Mouse (Mus musculus) gastrocnemius, adult 2 months (tissue): ENCODE measurements around the gene Guca2b. TPM values are rescaled to one million over a fixed set of nuclear protein-coding genes. Genes with fewer than 3 reads are reported as not detected.
A peak's percentile ranks its signal among the peaks of the same experiment; 100 is the strongest.

Experiments
- DNase-seq: peaks from one replicate; pipeline ENCODE4 v3.0.0; 2022
- H3K27ac ChIP-seq: fragments of 200-600 bp; 2 replicates; pipeline ENCODE4 v1.8.1; 2022; ENCODE audit warnings: mild to moderate bottlenecking
- H3K4me3 ChIP-seq: fragments of 200-600 bp; 2 replicates; pipeline ENCODE4 v1.8.1; 2022; ENCODE audit warnings: mild to moderate bottlenecking, moderate library complexity
- CTCF ChIP-seq: fragments of 200-600 bp; IDR thresholded peaks from 2 replicates; pipeline ENCODE4 v1.8.1; 2022; ENCODE audit warnings: antibody characterized with exemption, mild to moderate bottlenecking, moderate library complexity
- intact Hi-C: fragments of 180-260 bp; cut with DNase I; formaldehyde crosslinking; loops from one replicate; pipeline ENCODE4 v1.15.1; 2025
- long read RNA-seq, 2 experiments: library from polyadenylated mRNA; stranded (forward); transcript quantifications; one replicate each; pipeline ENCODE4 v2.0.0; 2021
- total RNA-seq, 2 experiments: library from RNA; stranded (reverse); gene quantifications; 2 replicates each; pipeline ENCODE4 v1.2.3; 2021

The Guca2b gene
- not detected for total RNA-seq
- long read RNA-seq, experiment 1 = 0 reads
- long read RNA-seq, experiment 2 = 0 reads

DNA sequence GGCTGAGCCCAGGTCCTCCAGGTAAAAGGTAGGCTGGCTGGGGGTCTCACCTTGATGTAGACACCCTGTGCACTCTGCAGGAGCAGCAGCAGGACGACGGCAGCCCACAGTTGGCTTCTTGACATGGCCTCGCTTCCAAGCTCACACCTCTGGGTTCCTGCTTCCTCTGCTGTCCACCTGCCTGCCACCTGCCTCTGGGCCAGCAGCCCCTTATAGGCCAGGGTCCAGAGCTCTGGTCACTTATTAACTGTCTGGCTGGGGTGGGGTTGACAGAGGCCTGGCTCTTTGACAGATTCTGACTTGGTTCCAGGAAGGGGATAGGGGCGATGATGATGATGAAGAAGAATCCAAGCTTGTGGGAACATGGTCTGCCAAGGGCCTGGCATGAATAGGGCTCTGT lies at the start of gene Guca2b:
Gene Guca2b, minus strand, starts transcription at position 224 of the 400 bp plus-strand sequence.
- peak; percentile 10 for DNase-seq
- no peak for TF ChIP-seq CTCF
- intact Hi-C loops = no loop called here
- Histone ChIP-seq H3K27ac (no peak within 1 kb of the TSS), H3K4me3 (no peak within 1 kb of the TSS)

DNA sequence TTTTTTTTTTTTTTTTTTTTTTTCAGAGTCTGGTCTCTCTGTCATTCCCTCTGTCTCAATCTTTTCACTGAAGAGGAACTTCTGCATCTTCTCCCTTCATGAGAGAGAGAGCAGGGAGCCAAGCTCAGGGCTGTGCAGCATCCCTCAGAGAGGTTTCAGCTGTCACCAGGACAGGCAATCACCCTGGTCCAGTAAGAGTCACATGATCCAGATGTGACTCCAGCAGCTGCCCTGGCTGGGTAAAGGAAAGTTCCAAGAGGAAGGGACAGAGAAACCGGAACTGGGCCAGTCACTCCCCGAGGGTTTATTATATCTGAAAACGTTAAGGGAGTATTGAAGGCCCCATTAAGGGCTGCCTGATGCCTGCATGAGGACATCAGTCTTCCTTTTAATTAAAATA lies 49.0 kb upstream of the Guca2b start:
- no peak for DNase-seq
- H3K4me3 ChIP-seq = no peak overlapping the region
- intact Hi-C loops = no loop called here
- TF ChIP-seq CTCF = no peak
- H3K27ac ChIP-seq = no peak overlapping the region

DNA sequence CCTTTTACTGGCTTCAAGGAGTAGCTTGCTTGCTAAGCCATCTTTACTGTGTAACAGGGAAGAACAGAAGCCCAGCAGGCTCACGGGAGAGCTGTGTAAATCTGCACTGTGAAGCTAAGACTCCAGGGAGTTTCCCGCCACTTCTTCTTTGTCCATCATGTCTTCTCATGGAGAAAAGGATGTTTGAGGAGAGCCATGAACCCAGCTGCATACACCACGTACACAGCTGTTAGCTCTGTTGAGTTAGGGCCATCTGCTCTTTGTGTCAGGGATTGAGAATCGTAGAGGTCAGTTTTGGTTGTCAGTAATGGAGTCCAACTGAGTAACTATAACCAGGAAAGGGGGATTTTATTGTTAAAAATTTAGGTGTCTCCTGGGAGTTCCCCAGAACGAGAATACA lies 48.6 kb upstream of the Guca2b start:
- intact Hi-C loops = no loop called here
- no peak for DNase-seq

DNA sequence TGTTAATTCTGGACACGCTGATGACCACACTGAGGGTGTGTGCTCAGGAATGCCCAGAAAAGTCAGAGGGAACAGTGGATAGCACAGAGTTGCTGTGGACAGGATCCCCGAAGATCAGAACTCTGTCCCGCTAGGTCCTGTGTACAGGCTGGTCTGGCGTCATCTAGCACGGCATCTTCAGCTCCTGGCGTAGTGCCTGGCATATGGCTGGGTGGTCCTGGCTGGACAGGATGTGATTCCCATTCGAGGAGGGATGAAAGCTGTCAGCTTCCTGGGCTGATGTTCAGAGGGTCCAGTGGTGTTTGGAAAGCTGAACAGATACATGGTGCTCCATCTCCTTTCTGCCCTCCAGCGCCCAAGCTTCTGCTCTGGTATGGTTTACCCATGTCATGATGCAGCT lies 45.2 kb upstream of the Guca2b start:
- intact Hi-C loops = no loop called here
- no peak overlapping the region for H3K27ac ChIP-seq
- no peak overlapping the region for H3K4me3 ChIP-seq
- no peak for DNase-seq
- TF ChIP-seq CTCF = no peak

More for the DNA sequence above, 48.6 kb upstream of the Guca2b start:
- no peak for TF ChIP-seq CTCF
- Histone ChIP-seq H3K27ac (no peak overlapping the region), H3K4me3 (no peak overlapping the region)

DNA sequence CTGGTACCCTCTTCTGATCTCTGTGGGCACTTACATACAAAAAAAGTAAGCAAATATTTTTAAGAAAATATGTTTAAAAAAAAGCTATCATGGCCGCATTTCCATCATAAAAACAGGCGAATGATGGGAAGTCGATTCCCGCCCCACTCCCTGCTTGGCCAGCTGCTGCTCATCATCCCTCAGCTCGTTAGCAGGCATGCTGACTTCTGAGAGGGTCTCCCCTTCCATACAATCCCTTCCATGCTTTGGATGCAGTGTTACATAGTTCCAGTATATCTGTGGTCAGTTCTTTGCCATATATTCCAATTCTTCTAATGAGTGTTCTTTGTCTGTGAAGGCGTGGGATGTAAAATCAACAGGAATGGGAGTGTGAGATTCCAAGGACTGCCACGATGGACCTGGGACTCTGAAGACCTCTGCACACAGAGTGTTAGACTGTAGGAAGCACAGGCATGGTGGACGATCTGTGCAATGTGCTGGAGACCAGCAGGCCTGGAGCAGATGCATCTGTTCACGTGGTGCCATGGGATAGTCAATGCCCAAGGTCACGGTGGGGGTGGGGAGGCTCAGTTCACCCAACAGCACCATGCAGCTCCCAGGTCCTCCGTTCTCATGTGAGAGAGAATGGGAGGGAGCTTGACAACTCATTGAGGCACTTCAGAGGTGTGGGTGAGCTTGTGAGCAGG lies 42.7 kb upstream of the Guca2b start:
- intact Hi-C loops = no loop called here
- Histone ChIP-seq H3K4me3 (no peak overlapping the region), H3K27ac (no peak overlapping the region)
- TF ChIP-seq CTCF = no peak
- no peak for DNase-seq

DNA sequence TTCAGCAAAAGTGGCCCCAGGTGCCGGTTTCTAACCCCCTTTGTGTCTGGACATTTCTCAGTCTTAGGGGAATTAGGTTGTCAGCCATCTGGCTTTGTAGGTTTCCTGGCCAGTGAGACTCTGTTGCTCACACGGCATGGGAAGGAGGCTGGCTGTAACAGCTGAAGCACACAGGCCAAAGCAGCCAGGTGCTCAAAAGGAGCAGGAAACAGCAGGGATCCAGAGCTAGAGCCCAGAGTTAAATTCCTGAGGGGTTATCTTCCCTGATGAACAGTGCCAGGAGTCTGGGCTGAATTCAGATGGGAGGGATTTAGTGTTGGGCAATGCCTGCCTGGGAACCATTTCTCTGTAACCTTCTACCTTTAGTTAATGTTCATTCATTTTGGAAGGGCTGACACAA lies 39.6 kb upstream of the Guca2b start:
- intact Hi-C loops = no loop called here
- no peak for DNase-seq
- Histone ChIP-seq H3K4me3 (no peak overlapping the region), H3K27ac (no peak overlapping the region)
- no peak for TF ChIP-seq CTCF

DNA sequence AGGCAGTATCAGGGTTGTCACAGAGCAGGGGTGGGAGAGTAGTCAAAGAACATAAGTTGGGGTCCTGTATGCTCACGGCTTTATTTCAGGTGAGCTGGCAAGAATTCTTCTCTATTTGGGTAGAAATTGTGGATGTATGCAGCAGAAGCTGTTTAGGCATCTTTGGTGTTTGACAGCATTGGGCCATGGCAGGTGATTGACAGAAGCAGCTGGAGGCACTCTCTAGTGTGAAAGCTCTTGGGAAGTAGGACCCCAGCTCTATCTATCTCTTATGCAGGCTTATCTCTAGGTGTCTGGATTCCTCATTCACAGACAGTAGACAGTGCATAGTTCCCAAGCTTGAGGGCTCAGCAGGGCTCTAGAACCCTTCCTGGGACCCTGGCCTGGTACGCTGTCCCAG lies 27.0 kb upstream of the Guca2b start:
- TF ChIP-seq CTCF = no peak
- H3K27ac ChIP-seq = no peak overlapping the region
- H3K4me3 ChIP-seq = no peak overlapping the region
- DNase-seq = no peak
- intact Hi-C loops = no loop called here

DNA sequence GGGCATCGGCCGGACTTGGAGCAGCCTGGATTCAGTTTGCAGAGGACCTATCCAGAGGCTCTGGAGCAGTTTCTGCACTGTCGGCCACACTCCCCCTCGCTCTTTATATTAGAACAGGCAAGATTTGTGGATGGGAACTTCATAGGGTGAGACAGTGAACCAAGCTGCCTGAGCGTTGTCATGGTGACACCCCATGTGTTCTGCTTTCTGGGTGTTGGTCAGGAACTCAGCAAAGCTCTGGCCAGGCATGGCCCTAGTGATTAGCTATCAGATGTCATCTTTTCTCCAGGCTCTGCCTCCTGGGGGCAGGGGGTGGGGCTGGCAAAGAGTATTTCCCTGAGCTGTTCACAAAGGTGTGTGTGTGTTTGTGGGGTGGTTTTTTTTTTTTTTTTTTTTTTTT lies 23.8 kb upstream of the Guca2b start:
- no peak overlapping the region for H3K4me3 ChIP-seq
- no peak for DNase-seq
- TF ChIP-seq CTCF = no peak
- H3K27ac ChIP-seq = no peak overlapping the region
- intact Hi-C loops = no loop called here

DNA sequence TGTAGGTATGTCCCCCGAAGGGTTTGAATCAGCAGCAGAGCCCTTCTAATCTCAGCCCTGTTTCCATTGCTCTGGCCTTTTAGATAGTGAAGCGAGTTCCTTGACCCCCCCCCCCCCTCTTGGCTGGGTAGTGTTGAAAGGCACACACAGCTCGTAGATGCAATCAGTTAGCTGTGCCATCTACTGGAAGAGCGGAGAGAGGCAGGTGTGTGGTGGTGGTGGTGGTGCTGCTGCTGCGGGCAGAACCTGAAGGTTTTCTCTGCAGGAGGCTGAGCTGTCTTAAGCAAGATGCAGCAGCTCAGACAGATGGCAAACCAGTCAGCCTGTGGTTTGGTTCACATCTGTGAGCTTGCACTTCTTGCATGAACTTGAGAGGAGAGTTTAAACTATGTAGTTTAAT lies 13.9 kb upstream of the Guca2b start:
- intact Hi-C loops = no loop called here
- peak; percentile 6; the same call in 1 of the 2 replicates for TF ChIP-seq CTCF
- no peak for DNase-seq
- Histone ChIP-seq H3K4me3 (no peak overlapping the region), H3K27ac (no peak overlapping the region)

DNA sequence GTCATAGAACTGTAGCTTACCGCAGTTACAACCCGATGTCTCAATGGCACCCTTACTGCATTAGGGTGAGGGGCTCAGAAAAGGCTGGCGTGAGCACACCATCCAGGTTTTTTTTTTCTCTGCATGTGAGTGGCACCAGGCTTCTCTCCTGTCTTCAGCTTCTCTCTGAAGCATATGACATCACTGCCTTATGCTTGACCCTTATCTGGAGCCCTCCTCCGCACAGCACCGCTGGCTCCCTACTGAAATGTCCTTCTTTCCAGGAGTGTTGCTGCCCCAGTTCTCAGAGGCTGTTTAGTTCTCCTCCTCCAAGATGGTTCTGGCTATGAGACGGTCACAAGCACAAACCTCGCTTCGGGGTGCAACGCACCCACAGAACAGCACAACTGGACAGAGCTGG lies 12.4 kb upstream of the Guca2b start:
- no peak for DNase-seq

DNA sequence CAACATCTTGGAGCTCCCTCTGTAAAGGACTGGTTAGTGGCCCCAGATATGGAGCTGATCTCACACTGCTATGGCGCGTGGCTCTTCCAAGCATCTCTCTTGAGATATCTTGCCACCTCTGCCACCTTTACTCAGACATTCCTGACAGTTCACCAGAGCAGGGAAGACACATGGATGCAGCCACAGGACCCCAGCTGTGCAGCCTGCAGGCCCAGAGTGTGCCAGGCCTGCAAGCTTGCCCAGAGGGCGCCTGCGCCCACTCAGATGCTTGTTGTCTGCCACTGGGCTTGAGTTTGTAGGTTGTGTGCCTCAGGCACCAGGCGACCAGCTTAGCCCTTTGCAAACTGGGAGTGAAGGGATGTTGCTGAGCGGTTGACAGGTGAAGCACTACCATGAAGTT lies 12.0 kb upstream of the Guca2b start:
- no peak for TF ChIP-seq CTCF

More for the DNA sequence above, 12.4 kb upstream of the Guca2b start:
- TF ChIP-seq CTCF = no peak
- Histone ChIP-seq H3K27ac (no peak overlapping the region), H3K4me3 (no peak overlapping the region)
- intact Hi-C loops = no loop called here

DNA sequence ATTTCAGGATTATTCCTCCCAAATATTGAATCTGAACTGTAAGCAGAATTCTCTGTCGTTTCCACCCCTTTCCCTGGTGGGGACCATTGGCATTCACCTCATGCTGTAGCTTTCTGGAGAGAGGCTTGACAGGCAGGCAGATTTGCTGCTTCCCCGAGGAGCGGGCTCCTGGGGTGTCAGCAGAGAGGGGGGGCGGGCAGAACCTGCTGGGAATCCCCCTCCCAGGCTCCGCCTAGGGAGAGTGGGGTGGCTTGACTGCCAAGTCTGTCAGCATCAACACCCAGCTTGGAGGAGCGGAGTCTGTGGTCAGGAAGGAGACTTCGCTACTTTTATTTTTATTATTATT lies 11.4 kb upstream of the Guca2b start:
- no peak overlapping the region for H3K4me3 ChIP-seq
- no peak for DNase-seq
- TF ChIP-seq CTCF = no peak
- intact Hi-C loops = no loop called here
- H3K27ac ChIP-seq = no peak overlapping the region

More for the DNA sequence above, 12.0 kb upstream of the Guca2b start:
- Histone ChIP-seq H3K4me3 (no peak overlapping the region), H3K27ac (no peak overlapping the region)
- intact Hi-C loops = no loop called here
- DNase-seq = no peak

DNA sequence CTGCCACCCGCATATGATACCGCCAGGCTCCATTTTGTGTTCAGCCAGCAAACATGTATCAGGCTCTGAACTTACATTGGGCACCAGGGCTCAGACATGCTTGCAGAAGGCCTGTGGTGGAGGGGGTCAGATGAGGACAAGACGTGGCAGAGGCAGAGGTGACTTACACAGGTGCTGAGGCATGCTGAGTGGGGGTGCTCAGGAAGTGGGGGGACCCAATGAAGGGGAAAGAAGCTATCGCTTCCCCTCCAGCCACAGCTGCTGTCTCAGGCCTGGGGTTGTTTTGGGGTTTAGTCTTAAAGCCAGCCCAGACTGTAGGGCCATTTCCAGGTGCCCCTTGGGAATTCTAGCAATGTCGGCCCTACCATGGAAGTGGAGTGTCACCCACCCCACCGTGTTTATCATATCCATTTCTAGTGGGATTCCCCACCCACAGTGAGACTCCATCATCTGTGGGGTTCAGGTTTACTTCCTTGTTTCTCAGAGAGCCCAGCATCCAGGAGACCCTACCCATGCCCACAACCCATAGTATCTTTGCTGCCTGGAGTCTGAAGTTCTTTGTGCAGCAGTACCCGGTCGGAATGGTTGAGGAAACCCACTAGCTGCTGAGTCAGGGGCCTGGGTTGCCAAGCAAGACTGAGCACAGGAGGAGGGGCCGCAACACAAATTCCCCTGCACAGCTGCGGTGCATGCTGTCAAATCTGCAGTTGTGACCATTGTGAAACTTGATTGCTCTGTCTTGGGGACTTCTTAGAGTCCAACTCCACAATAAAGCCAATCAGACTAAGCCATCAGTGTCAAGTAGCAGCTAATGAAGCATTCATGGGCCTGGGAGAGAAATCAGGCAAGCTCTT lies 10.8 kb upstream of the Guca2b start:
- Histone ChIP-seq H3K4me3 (no peak overlapping the region), H3K27ac (no peak overlapping the region)
- intact Hi-C loops = loop anchor here (5.0 kb wide), 1 partner anchor 422 kb away; no protein-coding TSS in a partner anchor
- no peak for TF ChIP-seq CTCF
- DNase-seq = peak; percentile 8
